Mouse (Mus musculus) embryo, embryonic 10 days (tissue): ENCODE measurements around the gene Cenpa.

Experiments
- DNase-seq: peaks from one replicate; pipeline ENCODE4 v3.0.0-alpha.2; 2015; ENCODE audit warnings: low spot score

The Cenpa gene

DNA sequence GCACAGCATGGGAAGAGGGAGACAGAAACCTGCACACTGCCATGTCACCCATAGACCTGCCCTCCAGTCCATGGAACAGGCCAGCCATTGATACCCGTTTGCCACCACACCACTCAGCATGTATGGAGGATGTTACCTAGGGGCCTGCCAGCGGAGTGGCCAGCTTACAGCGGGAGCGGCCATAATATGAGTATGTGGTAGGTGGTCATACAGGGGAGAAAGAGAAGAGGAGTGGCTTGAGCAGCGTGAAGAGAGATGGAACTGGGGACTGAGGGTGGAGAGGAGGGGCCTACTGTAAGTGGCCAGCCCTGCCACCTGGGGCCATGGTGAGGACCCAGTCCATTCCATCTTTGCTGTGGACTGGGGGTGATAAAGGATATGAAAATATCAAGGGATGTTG, 15.4 kb downstream of the Cenpa start:
- no peak for DNase-seq

DNA sequence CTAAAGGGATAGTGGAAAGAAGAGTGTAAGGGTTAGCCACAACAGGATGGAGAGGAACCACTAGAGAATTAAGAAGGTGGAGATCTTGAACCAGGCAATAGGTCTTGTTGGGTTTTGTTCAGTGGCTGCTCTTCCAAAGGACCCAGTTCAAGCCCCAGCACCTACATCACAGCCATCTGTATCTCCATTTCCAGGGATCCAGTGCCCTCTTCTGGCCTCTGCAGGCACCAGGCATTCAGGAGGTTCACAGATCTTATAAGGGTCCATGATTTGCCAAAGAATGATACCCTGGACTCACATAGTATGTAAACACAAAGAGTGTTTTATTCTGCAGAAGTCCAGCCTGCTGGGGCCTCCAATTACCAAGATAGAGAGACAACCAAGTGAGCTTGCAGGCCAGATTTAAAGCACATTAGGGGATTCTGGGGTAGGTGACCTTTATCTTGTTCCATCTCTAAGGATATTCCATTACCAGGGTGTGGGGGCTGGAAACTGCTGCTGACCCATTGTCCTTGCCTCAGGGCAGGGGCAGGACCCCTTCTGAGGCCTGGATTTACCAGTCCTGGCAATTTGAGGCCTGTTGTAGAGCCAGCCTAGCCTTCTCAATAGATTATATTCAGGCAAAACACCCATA, 16.5 kb downstream of the Cenpa start:
- no peak for DNase-seq

DNA sequence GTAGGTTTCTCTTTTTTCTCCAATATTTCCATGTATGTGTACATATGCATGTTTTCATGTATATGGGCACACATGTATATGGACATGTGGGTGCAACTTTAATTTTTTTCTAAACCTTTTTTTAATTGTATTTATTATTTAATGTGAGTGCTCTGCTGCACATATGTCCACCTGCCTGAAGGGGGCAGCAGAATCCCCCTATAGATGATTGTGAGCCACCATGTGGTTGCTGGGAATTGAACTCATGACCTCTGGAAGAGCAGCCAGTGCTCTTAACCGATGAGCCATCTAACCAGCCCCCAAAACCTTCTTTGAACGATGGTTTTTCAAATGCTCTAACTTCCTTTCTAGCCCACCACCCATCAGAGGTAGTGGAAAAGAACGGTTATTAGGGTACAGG, 17.4 kb downstream of the Cenpa start:
- DNase-seq = no peak

DNA sequence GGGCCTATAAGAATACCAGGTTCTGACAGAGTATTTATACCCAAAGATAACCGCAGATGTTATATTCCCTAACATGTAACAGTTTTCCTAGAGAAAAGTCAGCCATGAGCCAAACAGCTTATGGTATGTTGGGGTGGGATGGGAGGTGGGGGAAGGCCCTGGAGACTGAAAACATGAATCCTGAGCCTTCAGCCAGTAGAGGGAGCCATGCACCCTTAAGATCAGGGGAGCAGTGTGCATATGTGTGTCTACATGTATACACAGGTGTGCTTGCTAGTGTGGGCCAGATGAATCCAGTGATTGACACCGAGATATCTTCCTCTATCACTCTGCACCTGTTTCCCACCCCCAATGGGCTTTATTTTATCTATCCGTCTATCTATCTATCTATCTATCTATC, 20.2 kb downstream of the Cenpa start:
- peak; percentile 68 for DNase-seq

DNA sequence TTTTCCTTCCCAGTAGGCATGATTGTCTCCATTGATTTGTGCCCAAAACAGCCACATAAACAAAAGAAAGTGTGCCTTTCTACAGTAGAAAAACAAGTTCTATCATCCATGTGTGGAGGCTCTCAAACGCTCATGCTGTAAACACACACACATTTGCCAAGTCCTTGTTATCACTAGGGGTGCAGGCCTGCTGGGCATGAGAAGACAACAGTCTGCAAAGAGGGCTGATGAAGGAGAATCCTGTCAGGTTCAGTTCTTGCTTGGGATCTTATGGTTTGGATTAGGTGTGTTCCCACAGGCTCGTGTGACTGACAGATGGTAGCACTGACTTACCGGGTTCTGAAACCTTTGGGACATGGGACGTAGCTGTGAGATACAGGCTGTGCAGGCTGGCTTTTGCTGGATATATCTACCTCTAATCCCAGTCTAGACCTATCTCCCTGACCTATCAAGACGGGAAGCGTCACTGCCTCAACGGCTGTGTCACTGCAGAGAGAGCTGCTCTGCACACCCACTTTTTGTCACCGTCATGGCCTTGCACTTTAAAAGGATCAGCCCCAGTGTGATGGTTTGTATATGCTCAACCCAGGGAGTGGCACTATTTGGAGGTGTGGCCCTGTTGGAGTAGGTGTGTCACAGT, 33.9 kb downstream of the Cenpa start:
- DNase-seq = no peak

DNA sequence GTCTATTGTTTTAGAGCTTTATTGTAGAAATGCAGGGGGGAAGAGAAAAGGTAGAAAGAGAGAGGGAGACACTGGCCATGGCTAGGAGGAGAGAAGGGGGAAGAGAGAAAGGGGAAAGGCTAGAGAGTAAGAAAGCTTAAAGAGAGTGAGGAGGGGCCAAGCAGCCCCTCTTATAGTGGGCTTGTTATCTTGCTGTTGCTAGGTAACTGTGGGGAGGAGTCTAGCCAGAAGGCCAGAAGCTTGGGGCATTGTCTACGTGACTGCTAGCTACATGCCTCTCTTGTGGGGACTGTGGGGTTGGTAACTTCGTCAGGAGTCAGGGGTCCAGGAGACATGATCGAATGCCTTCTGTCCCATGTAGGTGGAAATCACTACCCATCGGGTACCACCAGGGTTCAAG, 34.8 kb downstream of the Cenpa start:
- peak; percentile 69 for DNase-seq

DNA sequence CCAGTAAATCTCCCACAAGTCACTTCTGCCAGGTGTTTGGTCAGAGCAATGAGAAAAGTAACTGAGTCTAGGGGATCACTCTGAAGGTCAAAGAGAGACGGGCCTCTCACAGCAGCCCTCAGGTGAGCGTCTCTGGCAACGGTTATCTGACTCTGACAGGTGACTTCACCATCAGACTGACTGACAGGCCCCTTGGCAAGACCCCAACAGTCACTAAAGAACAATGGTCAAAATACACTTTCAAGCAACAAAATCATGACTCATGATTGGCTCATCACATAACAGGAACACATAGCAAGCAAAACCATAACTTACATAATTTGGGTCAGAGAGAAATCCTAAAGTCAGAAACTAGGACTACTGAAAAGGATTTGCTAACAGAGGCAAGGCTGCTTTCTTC, 35.3 kb downstream of the Cenpa start:
- DNase-seq = no peak

DNA sequence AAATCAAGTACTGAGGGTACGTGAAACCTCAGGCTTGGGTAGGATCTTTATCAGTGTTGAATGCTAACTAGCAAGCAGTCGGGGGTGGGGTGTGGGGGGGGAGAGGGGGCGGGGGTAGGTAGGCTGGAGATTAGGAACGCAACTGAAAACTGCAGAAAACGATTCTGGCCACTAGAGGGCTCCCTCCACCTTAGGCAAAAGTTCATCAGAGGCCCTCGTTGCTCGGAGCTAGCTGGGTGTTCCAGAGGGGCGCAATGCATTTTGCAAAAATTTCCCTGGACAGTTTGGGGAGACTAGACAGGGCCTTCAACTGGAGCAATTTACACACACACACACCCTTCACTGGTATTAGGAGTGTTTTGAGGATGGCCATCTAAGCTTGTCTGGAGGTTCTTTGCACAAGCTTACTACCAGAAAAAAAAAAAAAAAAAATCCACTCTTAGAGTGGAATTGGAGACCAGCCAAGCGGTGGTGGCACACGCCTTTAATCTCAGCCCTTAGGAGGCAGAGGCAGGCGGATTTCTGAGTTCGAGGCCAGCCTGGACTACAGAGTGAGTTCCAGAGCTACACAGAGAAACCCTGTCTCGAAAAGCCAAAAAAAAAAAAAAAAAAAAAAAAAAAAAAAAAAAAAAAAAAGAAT, 43.3 kb downstream of the Cenpa start:
- peak; percentile 90 for DNase-seq

DNA sequence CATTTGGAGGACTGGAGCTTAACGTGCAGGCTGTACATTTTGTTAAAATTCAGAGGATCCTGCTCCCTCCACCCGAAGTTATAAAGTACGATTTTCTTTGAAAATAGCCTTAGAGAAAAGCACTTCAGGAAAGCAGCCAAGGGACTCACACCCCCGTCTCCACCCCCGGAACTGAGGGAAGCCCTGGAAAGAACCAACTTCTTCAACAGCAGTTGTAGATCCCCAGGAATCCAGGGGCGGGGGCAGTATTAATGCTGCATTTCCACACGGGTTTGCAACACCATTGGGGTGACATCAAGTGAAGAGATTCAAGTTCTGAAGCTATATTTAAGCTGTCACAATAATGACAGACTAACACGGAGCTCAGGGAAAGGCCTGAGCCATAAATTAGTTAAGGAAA, 43.9 kb downstream of the Cenpa start:
- DNase-seq = no peak

DNA sequence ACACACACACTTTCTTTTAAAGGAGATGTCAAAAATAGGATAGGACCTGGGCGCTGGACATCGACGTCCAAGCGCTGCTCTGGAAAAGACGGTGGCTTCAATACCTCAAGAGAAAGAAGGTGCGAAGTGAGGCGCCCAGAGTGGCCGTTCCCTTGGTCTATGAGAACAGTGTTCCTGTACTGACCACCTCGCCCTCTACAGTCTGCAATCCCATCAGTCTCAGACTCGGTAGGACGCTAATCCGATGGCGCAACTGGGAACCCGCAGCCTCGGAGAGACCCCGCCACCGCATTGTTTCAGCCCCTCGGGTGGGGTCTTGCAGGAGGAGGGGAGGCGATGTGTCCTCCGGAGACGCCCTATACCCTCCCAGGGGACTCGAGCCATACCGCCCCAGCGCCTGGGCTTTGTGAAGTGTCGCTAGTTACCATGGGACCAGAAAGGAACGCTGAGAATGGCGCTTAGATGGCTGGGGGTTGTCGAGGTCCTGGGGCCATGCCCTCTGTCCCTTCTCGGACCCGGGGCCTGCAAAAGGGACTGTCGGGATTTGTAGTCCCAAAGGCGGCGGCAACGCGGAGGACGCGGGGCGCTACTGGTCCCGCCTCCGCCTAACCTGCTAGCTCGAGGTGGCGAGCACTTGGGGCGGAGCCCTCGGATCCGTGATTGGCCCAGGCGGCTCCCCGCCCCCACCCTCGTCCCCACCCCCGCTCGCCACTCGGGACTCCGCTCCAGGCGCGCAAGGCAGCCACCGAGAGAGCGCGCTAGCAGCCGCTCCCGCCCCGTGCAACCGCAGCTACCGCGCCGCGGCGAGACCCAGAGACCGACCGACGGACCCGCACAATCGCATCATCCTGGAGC, 44.8 kb downstream of the Cenpa start, which contains the start of gene Dpysl5:
Gene Dpysl5, plus strand, starts transcription at position 418 of the 855 bp plus-strand sequence.
- DNase-seq = peak; percentile 96

DNA sequence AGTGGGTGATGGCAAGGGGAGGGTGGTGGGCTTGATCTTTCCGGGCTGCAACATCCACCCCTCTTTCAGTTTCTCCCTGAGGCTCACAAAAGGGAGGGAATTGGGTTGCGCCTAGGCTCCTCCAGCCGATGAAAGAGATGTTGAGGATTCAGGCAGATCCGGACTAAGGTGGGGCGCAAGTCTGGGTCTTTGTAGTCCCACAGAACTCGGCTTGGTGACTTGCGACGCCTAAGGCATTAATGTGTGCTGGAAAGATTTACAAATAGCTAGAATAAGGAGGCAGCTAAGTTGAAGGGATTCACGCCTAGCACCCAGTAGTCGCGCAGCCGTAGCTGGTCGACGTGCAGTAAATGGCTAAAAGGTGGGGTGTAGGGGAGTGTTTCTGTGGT, 45.4 kb downstream of the Cenpa start:
- DNase-seq = no peak

DNA sequence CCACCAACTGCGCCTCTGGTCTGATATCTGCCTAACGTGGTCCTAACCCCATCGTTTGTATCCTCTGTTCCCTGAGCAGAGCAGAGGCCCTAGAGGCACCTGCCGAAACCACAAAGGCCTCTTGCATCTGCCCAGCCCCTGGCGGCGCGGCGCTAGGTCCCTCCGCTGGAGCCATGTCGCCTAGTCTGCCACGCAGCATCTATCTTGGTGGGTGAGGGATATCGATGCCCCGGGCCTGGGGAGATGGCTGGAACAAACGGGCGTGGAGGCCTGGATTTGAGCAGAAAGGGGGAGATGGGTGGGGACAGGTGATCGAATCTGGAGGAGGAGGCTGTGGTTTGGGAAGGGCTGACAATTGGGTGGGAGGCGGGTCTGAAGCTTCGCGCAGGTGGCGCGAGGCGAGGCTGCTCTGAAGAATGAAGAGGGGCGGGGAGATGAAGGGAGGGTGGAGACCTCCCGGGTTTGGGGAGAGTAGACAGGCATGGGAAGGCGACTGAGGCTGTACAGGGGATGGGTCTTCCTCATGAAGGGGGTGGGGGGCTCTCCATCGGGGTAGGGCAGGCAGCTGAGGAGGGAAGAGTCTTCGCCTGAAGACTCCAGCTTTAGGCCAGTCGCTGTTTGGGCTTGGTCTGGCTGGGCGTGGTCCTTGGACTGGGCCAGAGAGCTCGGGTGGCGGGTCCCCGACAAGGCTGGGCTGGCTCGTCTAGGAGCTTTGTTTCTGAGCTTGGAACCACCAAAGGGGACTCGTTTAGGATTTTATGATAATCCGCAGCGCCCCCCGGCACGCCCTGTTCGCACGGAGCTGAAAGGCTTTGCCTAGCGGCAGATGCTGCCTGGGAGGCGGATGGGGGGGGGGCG, 46.1 kb downstream of the Cenpa start:
- peak; percentile 69 for DNase-seq

DNA sequence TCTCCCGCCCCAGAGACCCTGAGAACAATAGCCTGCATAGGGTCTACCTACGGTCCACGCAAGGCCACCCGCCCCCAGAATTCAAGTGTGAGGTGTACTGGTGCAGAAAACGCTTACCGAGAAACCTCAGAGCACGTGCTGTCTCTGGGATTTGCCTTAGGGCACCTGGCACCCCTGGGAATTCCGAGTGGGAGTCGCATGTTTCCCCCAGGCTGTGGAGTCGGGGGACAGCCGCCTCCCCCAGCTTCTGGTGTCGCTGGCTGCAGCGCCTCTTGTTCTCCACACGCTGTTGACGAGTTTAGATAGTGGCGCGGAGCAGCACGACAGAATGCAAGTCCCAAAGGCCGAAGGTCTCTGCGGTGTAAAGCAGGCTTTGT, 46.7 kb downstream of the Cenpa start:
- peak; percentile 68 for DNase-seq

DNA sequence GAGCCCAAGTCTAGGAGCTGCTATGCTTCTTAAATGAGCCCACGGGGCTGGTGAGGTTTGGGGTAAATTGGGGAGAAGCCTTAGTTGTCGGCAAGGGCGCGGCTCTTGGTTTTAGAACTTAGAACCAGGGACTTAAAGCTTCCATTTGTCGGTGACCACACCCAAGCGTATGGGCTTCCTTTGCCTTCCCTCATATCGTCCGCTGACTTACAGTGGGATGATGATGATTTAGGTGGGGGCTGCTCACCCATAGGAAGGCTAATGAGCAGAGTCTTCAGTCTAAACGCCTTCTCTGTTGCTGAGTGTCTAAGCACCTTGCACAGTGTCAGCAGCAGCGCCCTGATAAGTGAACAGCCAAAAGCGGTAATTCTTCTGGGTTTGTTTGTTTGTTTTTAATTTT, 47.1 kb downstream of the Cenpa start:
- no peak for DNase-seq

DNA sequence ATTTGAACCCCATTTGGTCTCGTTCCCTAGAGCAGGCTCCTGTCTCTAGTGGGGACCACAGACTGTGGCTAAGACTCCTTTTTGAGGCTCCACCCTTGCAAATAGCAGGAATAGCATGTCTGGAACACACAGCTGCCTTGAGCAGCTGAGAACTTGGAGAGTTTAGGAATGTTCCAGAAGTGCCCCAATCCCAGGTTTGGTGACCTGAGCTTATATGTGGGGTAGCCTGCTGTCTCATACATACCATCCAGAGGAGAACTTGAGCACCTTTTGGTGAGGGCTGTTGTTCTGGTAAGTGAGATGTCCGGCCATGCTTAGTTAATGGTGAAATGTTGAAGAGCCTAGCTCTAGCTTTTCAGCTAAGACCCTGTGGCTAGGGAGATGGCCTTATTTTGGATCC, 49.7 kb downstream of the Cenpa start:
- no peak for DNase-seq

DNA sequence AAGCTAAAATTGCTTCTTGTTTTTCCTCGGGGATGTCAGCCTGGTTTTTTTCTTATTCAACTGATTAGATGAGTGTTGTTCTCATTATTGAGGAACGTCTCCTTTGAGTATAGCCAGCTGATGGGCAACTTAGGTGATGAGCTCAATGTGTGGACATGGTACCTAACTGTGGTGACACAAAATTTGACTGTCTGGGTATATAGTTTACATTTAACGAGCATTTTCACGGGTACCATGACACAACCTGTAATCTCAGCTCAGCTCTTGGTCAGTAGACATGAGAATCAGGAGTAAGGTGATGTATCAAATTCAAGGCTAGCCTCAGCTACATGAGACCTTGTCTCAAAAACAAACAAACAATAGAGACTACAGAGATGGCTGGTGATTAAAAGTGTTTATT, 50.9 kb downstream of the Cenpa start:
- no peak for DNase-seq

DNA sequence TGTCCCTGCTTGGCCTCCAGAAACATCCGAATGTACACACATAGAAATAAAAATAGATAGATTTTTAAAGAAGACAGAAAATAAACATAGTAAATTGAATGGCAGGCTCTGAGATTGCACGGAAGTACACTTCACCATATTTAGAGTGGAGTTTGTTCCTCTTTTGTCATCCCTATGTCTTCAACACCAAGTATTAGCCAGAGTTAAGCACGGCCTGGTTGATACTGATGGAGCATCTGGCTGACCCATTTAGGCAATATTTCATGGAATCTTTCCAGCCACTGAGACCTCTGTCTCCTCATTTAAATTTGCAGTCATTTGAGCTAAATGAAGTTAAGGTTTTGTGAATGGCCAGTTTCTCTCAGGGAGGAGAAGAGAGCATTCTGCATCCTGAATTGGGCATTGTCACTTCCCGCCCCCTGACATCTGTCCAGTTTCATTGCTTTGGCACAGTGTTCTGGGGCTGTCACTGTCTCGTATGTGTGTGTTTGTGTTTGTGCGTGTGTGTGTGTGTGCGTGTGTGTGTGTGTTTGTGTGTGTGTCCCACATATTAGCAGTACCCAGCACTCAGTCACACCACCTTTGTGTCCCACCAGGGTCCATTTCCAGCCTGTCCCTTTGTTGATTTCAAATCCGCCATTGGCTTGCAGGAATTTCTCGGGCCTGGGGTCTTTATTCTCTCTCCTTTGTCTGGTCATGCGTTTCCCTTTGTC, 51.6 kb downstream of the Cenpa start:
- DNase-seq = peak; percentile 56

DNA sequence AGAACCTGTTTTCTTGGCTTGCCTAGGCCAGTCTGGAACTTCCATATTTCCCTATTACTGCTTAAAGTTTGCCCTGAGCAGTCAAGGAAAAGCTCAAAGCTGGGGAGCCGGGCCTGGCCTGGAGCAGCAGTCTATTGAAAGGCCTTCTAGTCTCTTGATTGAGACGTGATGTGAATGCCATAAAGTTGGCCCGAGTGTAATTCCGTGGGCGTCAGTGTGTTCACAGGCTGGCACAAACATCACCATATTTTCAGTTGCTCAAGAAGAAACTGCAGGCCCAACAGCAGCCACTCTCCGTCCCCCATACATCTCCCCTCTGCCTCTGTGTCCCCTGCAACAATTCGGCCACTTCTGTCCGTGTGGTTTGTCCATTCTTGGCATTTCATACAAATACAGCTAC, 55.4 kb downstream of the Cenpa start:
- DNase-seq = no peak
